Mouse (Mus musculus) MEL-GATA-1-ER (cell line): ENCODE measurements at regions not wholly inside any gene's neighbourhood (a gene's known extent, or its start where the extent isn't known, plus 50 kb on each side); places are given as distances from the start of the nearest gene placed in this dataset.

Experiments used
- DNase-seq: peaks from one replicate; pipeline ENCODE4 v3.0.0-alpha.2; 2012; ENCODE audit warnings: low read depth; ENCODE audit errors: extremely low read depth

GRCm38 (mm10) chr7:73593645-73594385, 52.2 kb upstream of the Chd2 start:
- DNase-seq, result peak; percentile 46

DNA sequence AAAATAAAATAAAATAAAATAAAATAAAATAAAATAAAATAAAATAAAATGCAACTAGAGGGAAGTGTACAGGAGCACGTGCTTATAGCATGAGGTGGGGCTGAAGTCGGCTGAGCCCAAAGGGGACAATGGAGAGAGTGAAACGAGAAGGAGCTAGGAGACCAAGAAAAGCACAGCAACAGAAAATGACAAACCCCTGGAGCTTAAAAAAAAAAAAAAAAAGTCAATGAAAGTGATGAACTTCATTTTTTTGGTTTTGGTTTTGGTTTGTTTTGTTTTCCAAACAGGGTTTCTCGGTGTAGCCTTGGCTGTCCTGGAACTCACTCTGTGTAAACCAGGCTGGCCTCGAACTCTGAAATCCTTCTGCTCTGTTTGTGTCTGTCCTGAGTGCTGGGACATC, 51.2 kb upstream of the Chd2 start:
- DNase-seq, result no peak
